Comparison of ENCODE assay signal across 8 mouse cellular contexts in the genomic region with DNA sequence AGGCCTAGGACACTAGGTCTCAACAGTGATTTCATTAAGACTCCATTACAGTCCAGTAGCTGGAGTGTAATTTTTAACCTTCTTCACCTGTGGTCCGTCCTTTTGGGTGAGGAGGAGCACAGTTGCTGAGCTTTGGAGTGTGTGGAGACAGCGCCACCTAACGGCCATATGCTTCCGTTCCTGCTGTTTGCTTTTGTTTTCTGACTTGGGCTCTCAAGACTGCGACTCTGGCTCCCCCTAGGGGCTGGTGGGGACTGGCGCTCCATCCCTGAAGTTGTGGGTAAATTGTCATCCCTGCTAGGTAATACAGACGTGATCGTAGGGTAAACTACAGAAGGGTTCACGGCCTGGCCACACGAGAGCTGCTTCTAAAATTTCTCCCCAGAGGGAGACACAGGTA. TPM values are rescaled to one million over a fixed set of nuclear protein-coding genes. Genes with fewer than 3 reads are reported as not detected.
DNase-seq lines count a peak whose midpoint lies in the region; ATAC-seq and TF ChIP-seq lines count a peak whose summit lies in the region.

No protein-coding gene starts in this region.

- H3K4me3 ChIP-seq in G1E (ENCODE audit: low read depth, low read length) = no peak overlapping the region
- H3K4me3 ChIP-seq in forebrain, embryonic 15.5 days = no peak overlapping the region
- H3K4me3 ChIP-seq in hindbrain, embryonic 11.5 days (ENCODE audit: low read depth, low read length) = no peak overlapping the region
- H3K4me3 ChIP-seq in lung, embryonic 16.5 days (ENCODE audit: low read length) = no peak overlapping the region

- H3K27me3 ChIP-seq in G1E (ENCODE audit: insufficient read depth, low read length) = no peaks in the 10 kb centered on the region
- H3K27me3 ChIP-seq in forebrain, embryonic 15.5 days = 0 out of 2 replicates have a peak, but pooled peaks cover 8% of the 10 kb centered on the region
- peaks cover 2% of the 10 kb centered on the region for H3K27me3 ChIP-seq in hindbrain, embryonic 11.5 days (ENCODE audit: control insufficient read depth, insufficient read depth, low read length)
- H3K27me3 ChIP-seq in lung, embryonic 16.5 days (ENCODE audit: control insufficient read depth, insufficient read depth, low read depth, low read length) = no peaks in the 10 kb centered on the region

- H3K27ac ChIP-seq in forebrain, embryonic 15.5 days (replicated peaks) = no peak overlapping the region
- no peak overlapping the region for H3K27ac ChIP-seq in hindbrain, embryonic 11.5 days (ENCODE audit: low read depth, low read length)
- H3K27ac ChIP-seq in lung, embryonic 16.5 days (ENCODE audit: low read length) = no peak overlapping the region

- peaks cover 12% of the 10 kb centered on the region for H3K4me1 ChIP-seq in G1E (ENCODE audit: insufficient read depth, low read depth, low read length)
- H3K4me1 ChIP-seq in forebrain, embryonic 15.5 days = no peaks in the 10 kb centered on the region
- no peaks in the 10 kb centered on the region for H3K4me1 ChIP-seq in hindbrain, embryonic 11.5 days (replicated peaks; ENCODE audit: control insufficient read depth, insufficient read depth, low read length)
- no peaks in the 10 kb centered on the region for H3K4me1 ChIP-seq in lung, embryonic 16.5 days (replicated peaks; ENCODE audit: control insufficient read depth, insufficient read depth, low read length)

- ATAC-seq in G1E (ENCODE audit: extremely low read depth, insufficient number of reproducible peaks, low FRiP score, poor library complexity, severe bottlenecking) = no peak; the same call in 1 of the 2 replicates
- peak; percentile 49 for ATAC-seq in cerebellum, adult (ENCODE audit: insufficient number of reproducible peaks, low FRiP score, low TSS enrichment)
- peak; percentile 57 for ATAC-seq in forebrain, embryonic 15.5 days (replicated peaks)
- peak; percentile 48 for ATAC-seq in hindbrain, embryonic 11.5 days (ENCODE audit: low FRiP score)
- peak; percentile 58 for ATAC-seq in lung, embryonic 16.5 days (ENCODE audit: low read depth)

- no peak overlapping the region for H3K4me2 ChIP-seq in forebrain, embryonic 15.5 days (replicated peaks)
- H3K4me2 ChIP-seq in hindbrain, embryonic 11.5 days (replicated peaks; ENCODE audit: low read depth, low read length) = no peak overlapping the region
- no peak overlapping the region for H3K4me2 ChIP-seq in lung, embryonic 16.5 days (ENCODE audit: low read depth, low read length)

- TF ChIP-seq CTCF in G1E (IDR thresholded peaks at IDR 0.05; ENCODE audit: low read depth, low read length) = peak; percentile 87

- no peak overlapping the region for H3K9ac ChIP-seq in forebrain, embryonic 15.5 days (replicated peaks)
- H3K9ac ChIP-seq in hindbrain, embryonic 11.5 days (ENCODE audit: low read depth, low read length) = no peak overlapping the region
- H3K9ac ChIP-seq in lung, embryonic 16.5 days (ENCODE audit: low read length) = no peak overlapping the region

- 1% methylated on average over 10 of the region's 10 CpGs for WGBS in forebrain, embryonic 15.5 days
- 3% methylated on average over 10 of the region's 10 CpGs for WGBS in hindbrain, embryonic 11.5 days
- under 1% methylated on average over 10 of the region's 10 CpGs for WGBS in lung, embryonic 16.5 days

- H3K9me3 ChIP-seq in G1E (replicated peaks) = no peaks in the 10 kb centered on the region
- H3K9me3 ChIP-seq in forebrain, embryonic 15.5 days = no peaks in the 10 kb centered on the region
- H3K9me3 ChIP-seq in hindbrain, embryonic 11.5 days (ENCODE audit: control insufficient read depth, low read length) = no peaks in the 10 kb centered on the region
- H3K9me3 ChIP-seq in lung, embryonic 16.5 days (ENCODE audit: control insufficient read depth, low read length) = no peaks in the 10 kb centered on the region

- peaks cover 5% of the 10 kb centered on the region for H3K36me3 ChIP-seq in G1E (replicated peaks)
- H3K36me3 ChIP-seq in forebrain, embryonic 15.5 days = no peaks in the 10 kb centered on the region
- H3K36me3 ChIP-seq in hindbrain, embryonic 11.5 days (ENCODE audit: control insufficient read depth, insufficient read depth, low read length) = no peaks in the 10 kb centered on the region
- H3K36me3 ChIP-seq in lung, embryonic 16.5 days (ENCODE audit: control insufficient read depth, insufficient read depth, low read length) = no peaks in the 10 kb centered on the region; the same call in 1 of the 2 replicates

- DNase-seq in G1E (ENCODE audit: low spot score) = peak; percentile 36
- DNase-seq in hindbrain, embryonic 11.5 days (ENCODE audit: low spot score) = peak; percentile 99
- DNase-seq in layer of hippocampus, adult 9-10 months (ENCODE audit: low spot score) = peak; percentile 96
- peak; percentile 93 for DNase-seq in ovary, postnatal 14 days (ENCODE audit: low spot score)
- peak; percentile 95 for DNase-seq in thymus, postnatal 0 days (ENCODE audit: low spot score)

RNA-seq across cellular contexts. Expression of a gene that starts 39.3 kb away (rescaled TPM):
- total RNA-seq in G1E (2014; fragmentation: Nextera tagmentation) = 2.0 and 3.2 TPM in 2 replicates
- 13.2 and 14.2 TPM in 2 replicates for total RNA-seq in G1E (2017)
- polyA plus RNA-seq in G1E (2012) = 9.3 and 10.0 TPM in 2 replicates
- 149 and 150 TPM in 2 replicates for polyA plus RNA-seq in forebrain, embryonic 15.5 days (2015; fragmentation: Nextera tagmentation; extraction: Ambion mirVana)
- 6.7 and 7.2 TPM in 2 replicates for polyA plus RNA-seq in hindbrain, embryonic 11.5 days (2014; fragmentation: Nextera tagmentation; extraction: Ambion mirVana)
- polyA plus RNA-seq in lung, embryonic 16.5 days (2015; fragmentation: Nextera tagmentation; extraction: Ambion mirVana) = 16.2 and 18.4 TPM in 2 replicates
- 10.5 and 12.6 TPM in 2 replicates for polyA plus RNA-seq in thymus, postnatal 0 days (2015; fragmentation: Nextera tagmentation; extraction: Ambion mirVana)

RNA-seq across cellular contexts. Expression of a gene that starts 48.0 kb away (rescaled TPM):
- total RNA-seq in G1E (2014; fragmentation: Nextera tagmentation) (8.2 and 10.2 TPM in 2 replicates), G1E (2017) (1.9 TPM in 2 replicates)
- 1.5 and 1.7 TPM in 2 replicates for polyA plus RNA-seq in G1E (2012)
- polyA plus RNA-seq in forebrain, embryonic 15.5 days (2015; fragmentation: Nextera tagmentation; extraction: Ambion mirVana) = 14.4 and 17.0 TPM in 2 replicates
- 9.2 and 11.0 TPM in 2 replicates for polyA plus RNA-seq in hindbrain, embryonic 11.5 days (2014; fragmentation: Nextera tagmentation; extraction: Ambion mirVana)
- polyA plus RNA-seq in lung, embryonic 16.5 days (2015; fragmentation: Nextera tagmentation; extraction: Ambion mirVana) = 96.1 and 116 TPM in 2 replicates
- 3.7 and 4.5 TPM in 2 replicates for polyA plus RNA-seq in thymus, postnatal 0 days (2015; fragmentation: Nextera tagmentation; extraction: Ambion mirVana)

RNA-seq across cellular contexts. Expression of a gene that starts 50.2 kb away (rescaled TPM):
- total RNA-seq in G1E (2014; fragmentation: Nextera tagmentation) = not detected in 2 replicates
- total RNA-seq in G1E (2017) = not detected in 2 replicates
- polyA plus RNA-seq in G1E (2012) = not detected in 2 replicates
- polyA plus RNA-seq in forebrain, embryonic 15.5 days (2015; fragmentation: Nextera tagmentation; extraction: Ambion mirVana) = 0.24 TPM in 1 of 2 replicates, not detected in the other
- polyA plus RNA-seq in hindbrain, embryonic 11.5 days (2014; fragmentation: Nextera tagmentation; extraction: Ambion mirVana) = 2.1 and 2.5 TPM in 2 replicates
- not detected in 2 replicates for polyA plus RNA-seq in lung, embryonic 16.5 days (2015; fragmentation: Nextera tagmentation; extraction: Ambion mirVana)
- not detected in 2 replicates for polyA plus RNA-seq in thymus, postnatal 0 days (2015; fragmentation: Nextera tagmentation; extraction: Ambion mirVana)

Comparison
In these comparisons a context has a peak if more than half of its experiments do, and no peak if none do; other contexts are left out.
1. DNase-seq: peak in every context shown above with its lines; median percentile 99 in hindbrain, embryonic 11.5 days; 96 in layer of hippocampus, adult 9-10 months; 95 in thymus, postnatal 0 days; 93 in ovary, postnatal 14 days; 36 in G1E.